Mouse (Mus musculus): ENCODE results near the gene Pkdrej. TPM values are rescaled to one million over a fixed set of nuclear protein-coding genes. Genes with fewer than 3 reads are reported as not detected.

Gene Pkdrej
- total RNA-seq, 2 experiments from 2014 or later: 0.36 to 0.60 TPM

GRCm38 (mm10) chr15:85776771-85777170 is 44.8 kb downstream of the Pkdrej start:
- peak in 1 of 2 experiments; percentile 48 for DNase-seq (ENCODE audit: extremely low spot score in 1 of 2, low spot score in 2 of 2)
- intact Hi-C loops (cut with DNase I): no loop called here

- DNase-seq (ENCODE audit: extremely low spot score in 1 of 2, low spot score in 2 of 2): no peak
- intact Hi-C loops (cut with DNase I): no loop called here
Observed at GRCm38 (mm10) chr15:85776241-85776640, 45.3 kb downstream of the Pkdrej start.

- intact Hi-C loops (cut with DNase I): no loop called here
- DNase-seq (ENCODE audit: extremely low spot score in 1 of 2, low spot score in 2 of 2): no peak
Observed at GRCm38 (mm10) chr15:85775001-85775400, 46.5 kb downstream of the Pkdrej start.

- DNase-seq (ENCODE audit: extremely low spot score in 1 of 2, low spot score in 2 of 2): no peak
- intact Hi-C loops (cut with DNase I): no loop called here
Observed at GRCm38 (mm10) chr15:85774419-85774818, 47.1 kb downstream of the Pkdrej start.

- no peak for DNase-seq (ENCODE audit: extremely low spot score in 1 of 2, low spot score in 2 of 2)
- intact Hi-C loops (cut with DNase I): no loop called here
Observed at GRCm38 (mm10) chr15:85772146-85772740, 49.3 kb downstream of the Pkdrej start.

- intact Hi-C loops (cut with DNase I): no loop called here
- no peak for DNase-seq (ENCODE audit: extremely low spot score in 1 of 2, low spot score in 2 of 2)
Observed at GRCm38 (mm10) chr15:85771306-85772121, 50.0 kb downstream of the Pkdrej start.

- no peak for DNase-seq (ENCODE audit: extremely low spot score in 1 of 2, low spot score in 2 of 2)
- intact Hi-C loops (cut with DNase I): no loop called here
Observed at GRCm38 (mm10) chr15:85768991-85769390, 52.5 kb downstream of the Pkdrej start.

GRCm38 (mm10) chr15:85766677-85767076 is 54.9 kb downstream of the Pkdrej start:
- intact Hi-C loops (cut with DNase I): no loop called here

GRCm38 (mm10) chr15:85765022-85765421 is 56.5 kb downstream of the Pkdrej start:
- intact Hi-C loops (cut with DNase I): no loop called here
- no peak for DNase-seq (ENCODE audit: extremely low spot score in 1 of 2, low spot score in 2 of 2)

More at GRCm38 (mm10) chr15:85766677-85767076, 54.9 kb downstream of the Pkdrej start:
- DNase-seq (ENCODE audit: extremely low spot score in 1 of 2, low spot score in 2 of 2): no peak

Other genes with a start within 250 kb of the Pkdrej start
- 10 to 100 TPM; 44.4 to 52.6 TPM for gene Wnt7b, start 239.3 kb downstream of the Pkdrej start, total RNA-seq (2021)
- gene Ppara, start 86.8 kb downstream of the Pkdrej start, total RNA-seq (2021): 1 to 10 TPM; 2.2 to 2.4 TPM
- 10 to 100 TPM; 25.3 to 25.8 TPM for gene Cdpf1, start 10.0 kb downstream of the Pkdrej start, total RNA-seq (2021)
- 1 to 10 TPM; 4.0 to 5.3 TPM for gene Ttc38, start 10.6 kb upstream of the Pkdrej start, total RNA-seq (2021)
- 1 to 10 TPM; 1.4 to 1.7 TPM for gene Gtse1, start 38.0 kb upstream of the Pkdrej start, total RNA-seq (2021)
- gene Trmu, start 57.6 kb upstream of the Pkdrej start, total RNA-seq (2021): 10 to 100 TPM; 34.1 to 34.4 TPM
- gene Celsr1, start 212.0 kb upstream of the Pkdrej start, total RNA-seq (2021): 1 to 10 TPM; 2.4 to 3.4 TPM
- gene Gramd4, start 236.0 kb upstream of the Pkdrej start, total RNA-seq (2021): 10 to 100 TPM; 38.3 to 41.4 TPM